Mouse (Mus musculus) forebrain, embryonic 14.5 days (tissue): ENCODE results near the gene Zbtb32. TPM values are rescaled to one million over a fixed set of nuclear protein-coding genes. Genes with fewer than 3 reads are reported as not detected.

Experiments used
- ATAC-seq: fragments of 200-750 bp; cut with Nextera tagmentation; 2 replicates; pipeline ENCODE4 v1.8.0; 2017; ENCODE audit warnings: mild to moderate bottlenecking, moderate library complexity
- DNase-seq: peaks from one replicate; pipeline ENCODE4 v3.0.0-alpha.2; 2015; ENCODE audit warnings: low spot score
- H3K27ac ChIP-seq: fragments of 300-500 bp; sonication (generic); 2 replicates; pipeline ENCODE4 v1.5.1; 2014; ENCODE audit warnings: low read depth, mild to moderate bottlenecking, control low read depth, low read length, moderate library complexity
- H3K27me3 ChIP-seq: fragments of 300-500 bp; sonication (generic); replicated peaks from 2 replicates; pipeline ENCODE4 v1.6.1; 2014; ENCODE audit warnings: low read length, control low read depth, mixed read lengths; ENCODE audit not compliant: control insufficient read depth, insufficient read depth
- H3K36me3 ChIP-seq: fragments of 300-500 bp; sonication (generic); 2 replicates; pipeline ENCODE4 v1.6.1; 2014; ENCODE audit warnings: low read length, control low read depth; ENCODE audit not compliant: control insufficient read depth, insufficient read depth
- H3K4me1 ChIP-seq: fragments of 300-500 bp; sonication (generic); 2 replicates; pipeline ENCODE4 v1.6.1; 2014; ENCODE audit warnings: antibody characterized with exemption, low read length, control low read depth; ENCODE audit not compliant: control insufficient read depth, insufficient read depth
- H3K4me2 ChIP-seq: fragments of 300-500 bp; sonication (generic); 2 replicates; pipeline ENCODE4 v1.6.1; 2014; ENCODE audit warnings: mild to moderate bottlenecking, control low read depth, low read length
- H3K4me3 ChIP-seq: fragments of 300-500 bp; sonication (generic); 2 replicates; pipeline ENCODE4 v1.5.1; 2014; ENCODE audit warnings: low read depth, low read length, control low read depth
- H3K9ac ChIP-seq: fragments of 300-500 bp; sonication (generic); 2 replicates; pipeline ENCODE4 v1.6.1; 2014; ENCODE audit warnings: mild to moderate bottlenecking, low read length, control low read depth, moderate library complexity
- H3K9me3 ChIP-seq: fragments of 300-500 bp; sonication (generic); replicated peaks from 2 replicates; pipeline ENCODE4 v1.6.1; 2016; ENCODE audit warnings: low read length, control low read depth, mixed read lengths; ENCODE audit not compliant: control insufficient read depth
- WGBS: fragments of 180-500 bp; shearing (Covaris S2); extraction: QIAGEN DNeasy Blood & Tissue Kit; methylation state at CpG from one replicate; pipeline ENCODE4 v1.1.7; 2014; 5-methylcytosine and 5-hydroxymethylcytosine counted together
- polyA plus RNA-seq: library from polyadenylated mRNA; unstranded; fragments of >200 nt; fragmentation: Nextera tagmentation; extraction: Ambion mirVana; gene quantifications from 2 replicates; pipeline ENCODE4 v1.2.1, GENCODE M21; 2014

Gene Zbtb32
- polyA plus RNA-seq, 1 experiment from 2014 or later: 0.34 TPM

- DNase-seq: no peak
- Histone ChIP-seq H3K27me3 (no peaks in the 10 kb centered on the region), H3K4me2 (no peak overlapping the region), H3K27ac (no peak overlapping the region), H3K36me3 (no peaks in the 10 kb centered on the region), H3K9me3 (no peaks in the 10 kb centered on the region), H3K4me1 (no peaks in the 10 kb centered on the region), H3K4me3 (no peak overlapping the region), H3K9ac (peak overlapping the region; percentile 5; the same call in 1 of the 2 replicates)
- ATAC-seq: no peak
- WGBS: 48% methylated on average over 16 of the region's 16 CpGs
Observed at GRCm38 (mm10) chr7:30608476-30608875, 9.8 kb upstream of the Zbtb32 start.

- Histone ChIP-seq H3K4me2 (no peak overlapping the region), H3K4me1 (no peaks in the 10 kb centered on the region), H3K9me3 (no peaks in the 10 kb centered on the region), H3K27me3 (no peaks in the 10 kb centered on the region), H3K4me3 (no peak overlapping the region), H3K9ac (no peak overlapping the region; the same call in 1 of the 2 replicates), H3K36me3 (no peaks in the 10 kb centered on the region), H3K27ac (no peak overlapping the region)
- ATAC-seq (peak; percentile 42; the same call in 1 of the 2 replicates), DNase-seq (peak; percentile 54)
- WGBS: 31% methylated on average over 8 of the region's 8 CpGs
Observed at GRCm38 (mm10) chr7:30607706-30608309, 9.1 kb upstream of the Zbtb32 start.

- H3K4me3 ChIP-seq: no peak overlapping the region
- no peak for DNase-seq
- ATAC-seq: no peak
- H3K9ac ChIP-seq: no peak overlapping the region
- no peak overlapping the region for H3K27ac ChIP-seq
- H3K4me2 ChIP-seq: no peak overlapping the region
- WGBS: 87% methylated on average over 8 of the region's 8 CpGs
- no peaks in the 10 kb centered on the region for H3K27me3 ChIP-seq
- H3K36me3 ChIP-seq: no peaks in the 10 kb centered on the region
- H3K4me1 ChIP-seq: no peaks in the 10 kb centered on the region
- no peaks in the 10 kb centered on the region for H3K9me3 ChIP-seq
Observed at GRCm38 (mm10) chr7:30604944-30605343, 6.2 kb upstream of the Zbtb32 start.

DNA sequence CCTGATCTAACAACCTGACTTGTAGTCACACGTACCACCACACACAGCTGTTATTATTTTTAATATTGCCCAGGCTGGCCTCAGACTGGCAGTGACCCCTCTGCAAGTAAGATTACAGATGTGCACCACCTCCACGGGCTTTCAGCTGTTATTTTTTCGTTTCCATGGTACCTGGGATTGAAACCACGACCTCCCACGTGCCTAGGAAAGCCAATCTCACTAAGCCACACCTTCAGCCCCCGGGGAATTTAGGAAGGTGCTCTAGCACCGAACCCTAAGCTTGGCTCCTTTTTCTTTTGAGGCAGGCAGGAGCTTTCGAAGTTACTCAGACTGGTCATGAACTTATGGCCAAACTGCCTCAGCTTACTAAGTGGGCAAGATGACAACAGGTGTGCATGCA, 5.7 kb upstream of the Zbtb32 start:
- no peak overlapping the region for H3K27ac ChIP-seq
- no peak overlapping the region for H3K9ac ChIP-seq
- H3K9me3 ChIP-seq: no peaks in the 10 kb centered on the region
- H3K4me3 ChIP-seq: no peak overlapping the region
- ATAC-seq (no peak), DNase-seq (no peak)
- WGBS: 58% methylated on average over 8 of the region's 8 CpGs
- no peaks in the 10 kb centered on the region for H3K4me1 ChIP-seq
- no peaks in the 10 kb centered on the region for H3K27me3 ChIP-seq
- no peaks in the 10 kb centered on the region for H3K36me3 ChIP-seq
- H3K4me2 ChIP-seq: no peak overlapping the region

- Histone ChIP-seq H3K9ac (no peak overlapping the region), H3K27me3 (no peaks in the 10 kb centered on the region), H3K36me3 (no peaks in the 10 kb centered on the region), H3K4me2 (no peak overlapping the region), H3K4me3 (no peak overlapping the region), H3K4me1 (no peaks in the 10 kb centered on the region), H3K9me3 (no peaks in the 10 kb centered on the region), H3K27ac (no peak overlapping the region)
- WGBS: 64% methylated on average over 3 of the region's 3 CpGs
- ATAC-seq (no peak), DNase-seq (no peak)
Observed at GRCm38 (mm10) chr7:30602583-30602982, 3.9 kb upstream of the Zbtb32 start.

GRCm38 (mm10) chr7:30600651-30601050, 1.9 kb upstream of the Zbtb32 start:
- Histone ChIP-seq H3K9ac (peak overlapping the region; percentile 30; the same call in 1 of the 2 replicates), H3K4me3 (no peak overlapping the region), H3K4me1 (no peaks in the 10 kb centered on the region), H3K36me3 (no peaks in the 10 kb centered on the region), H3K4me2 (no peak overlapping the region), H3K9me3 (no peaks in the 10 kb centered on the region), H3K27ac (peak overlapping the region; percentile 49; the same call in 1 of the 2 replicates), H3K27me3 (no peaks in the 10 kb centered on the region)
- ATAC-seq (no peak), DNase-seq (no peak)
- 63% methylated on average over 7 of the region's 7 CpGs for WGBS

DNA sequence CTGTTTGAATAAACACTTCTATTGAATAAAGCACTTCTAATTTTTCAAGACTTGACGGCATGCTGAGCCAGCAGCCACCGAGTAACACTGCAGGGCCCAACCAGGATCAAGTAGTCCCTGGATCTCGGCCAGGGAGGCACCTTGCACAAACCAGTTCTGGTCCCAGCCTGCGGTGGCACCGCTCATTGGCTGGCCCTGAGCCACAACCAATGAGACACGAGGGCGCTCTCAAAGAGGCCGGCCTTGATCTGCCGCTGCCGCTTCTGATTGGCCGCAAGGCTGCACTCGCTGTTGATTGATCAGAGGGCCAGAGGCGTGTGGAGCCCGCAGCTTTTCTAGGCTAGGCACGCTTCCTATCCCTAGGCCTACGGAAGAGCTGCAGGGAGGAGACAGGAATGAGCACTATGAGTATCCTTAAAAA, 1.2 kb upstream of the Zbtb32 start:
- under 1% methylated on average over 16 of the region's 16 CpGs for WGBS
- Histone ChIP-seq H3K9me3 (no peaks in the 10 kb centered on the region), H3K27me3 (no peaks in the 10 kb centered on the region), H3K27ac (peak overlapping the region; percentile 49; the same call in 1 of the 2 replicates), H3K4me2 (peak overlapping the region; percentile 42), H3K4me3 (peak overlapping the region; percentile 13; the same call in 1 of the 2 replicates), H3K9ac (peak overlapping the region; percentile 30; the same call in 1 of the 2 replicates), H3K4me1 (no peaks in the 10 kb centered on the region), H3K36me3 (no peaks in the 10 kb centered on the region)
- DNase-seq: peak; percentile 99
- peak; percentile 98 for ATAC-seq

- ATAC-seq (no peak), DNase-seq (no peak)
- no peaks in the 10 kb centered on the region for H3K9me3 ChIP-seq
- no peak overlapping the region for H3K9ac ChIP-seq
- no peaks in the 10 kb centered on the region for H3K27me3 ChIP-seq
- H3K4me1 ChIP-seq: no peaks in the 10 kb centered on the region
- H3K36me3 ChIP-seq: no peaks in the 10 kb centered on the region
- no peak overlapping the region for H3K27ac ChIP-seq
- 41% methylated on average over 5 of the region's 5 CpGs for WGBS
- no peak overlapping the region for H3K4me3 ChIP-seq
- no peak overlapping the region for H3K4me2 ChIP-seq
Observed at GRCm38 (mm10) chr7:30596811-30597210, 1.9 kb downstream of the Zbtb32 start.

- Histone ChIP-seq H3K27me3 (no peaks in the 10 kb centered on the region), H3K27ac (no peak overlapping the region), H3K9me3 (no peaks in the 10 kb centered on the region), H3K9ac (no peak overlapping the region), H3K4me1 (no peaks in the 10 kb centered on the region), H3K4me3 (no peak overlapping the region), H3K36me3 (no peaks in the 10 kb centered on the region), H3K4me2 (no peak overlapping the region)
- DNase-seq (no peak), ATAC-seq (no peak)
- 82% methylated on average over 5 of the region's 5 CpGs for WGBS
Observed at GRCm38 (mm10) chr7:30596093-30596492, 2.6 kb downstream of the Zbtb32 start.
